ENCODE assay signal across 9 mouse cellular contexts in the genomic region with DNA sequence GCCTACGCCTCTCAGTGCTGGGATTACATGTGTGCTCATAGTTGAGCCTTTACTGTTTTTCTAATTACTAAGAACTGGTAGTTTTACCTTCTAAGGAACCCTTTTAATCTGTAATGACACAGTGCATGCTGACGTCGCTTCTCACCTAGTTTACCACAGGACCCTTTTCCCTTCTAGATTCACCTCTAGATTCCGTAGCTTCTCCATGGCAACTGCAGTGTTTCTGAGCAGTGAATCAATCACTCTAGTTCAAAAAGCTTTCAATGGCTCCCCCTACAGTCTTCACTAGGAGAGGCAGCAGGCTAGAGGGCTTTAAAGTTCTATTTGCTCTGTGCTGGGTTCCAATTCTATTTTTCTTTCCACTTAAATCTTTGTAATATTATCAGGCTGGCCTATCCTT.
DNase-seq lines count a peak whose midpoint lies in the region; ATAC-seq and TF ChIP-seq lines count a peak whose summit lies in the region.
"Had no signal": no experiment of that assay in that cellular context is flagged by ENCODE, and none has a peak within 500 bp of the region (broad histone marks: within the 10 kb centered on the region; RNA-seq: fewer than 3 reads in every experiment).

No protein-coding gene starts in this region.

- DNase-seq in adrenal gland, adult 2 months = peak; percentile 51
- DNase-seq in adrenal gland, postnatal 4 days (ENCODE audit: low spot score in 2 of 2) = no peak
- DNase-seq in urinary bladder, postnatal 25 days (ENCODE audit: low spot score) = peak; percentile 14
- no peak for DNase-seq in urinary bladder, postnatal 4 days (ENCODE audit: low spot score in 2 of 2)
- peak; percentile 69 for DNase-seq in embryonic facial prominence, embryonic 14.5 days (ENCODE audit: low spot score)
- peak; percentile 56 for DNase-seq in lung, postnatal 10 days
- DNase-seq in thymus, adult 2 months = peak; percentile 58

- H3K4me2 ChIP-seq in embryonic facial prominence, embryonic 14.5 days (ENCODE audit: low read depth, low read length) = peak overlapping the region; percentile 5; the same call in 1 of the 2 replicates
- peak overlapping the region; percentile 23; the same call in 1 of the 2 replicates for H3K4me2 ChIP-seq in hindbrain, embryonic 15.5 days
- H3K4me2 ChIP-seq: limb, embryonic 15.5 days had no signal

- no peak for ATAC-seq in embryonic facial prominence, embryonic 14.5 days (ENCODE audit: low read depth)
- ATAC-seq in hindbrain, embryonic 15.5 days (ENCODE audit: low FRiP score, low read depth) = no peak

- TF ChIP-seq CTCF in thymus, adult 2 months (IDR thresholded peaks at IDR 0.05; ENCODE audit: borderline replicate concordance, control insufficient read depth, extremely low read depth, insufficient read depth, low read length, poor library complexity) = no peak

- no peaks in the 10 kb centered on the region for H3K9me3 ChIP-seq in embryonic facial prominence, embryonic 14.5 days (ENCODE audit: control insufficient read depth, low read length)
- H3K9me3 ChIP-seq in hindbrain, embryonic 15.5 days = no peaks in the 10 kb centered on the region
- H3K9me3 ChIP-seq: limb, embryonic 15.5 days had no signal

- no peaks in the 10 kb centered on the region for H3K36me3 ChIP-seq in embryonic facial prominence, embryonic 14.5 days (ENCODE audit: control insufficient read depth, insufficient read depth, low read length)
- no peaks in the 10 kb centered on the region for H3K36me3 ChIP-seq in hindbrain, embryonic 15.5 days
- H3K36me3 ChIP-seq in thymus, adult 2 months (ENCODE audit: control insufficient read depth, insufficient read depth, low read length) = no peaks in the 10 kb centered on the region
- H3K36me3 ChIP-seq: limb, embryonic 15.5 days had no signal

- WGBS in embryonic facial prominence, embryonic 14.5 days = 25% methylated on average over 4 of the region's 4 CpGs
- WGBS in hindbrain, embryonic 15.5 days = 27% methylated on average over 4 of the region's 4 CpGs
- 26% methylated on average over 4 of the region's 4 CpGs for WGBS in thymus, adult 2 months

- H3K4me3 ChIP-seq in embryonic facial prominence, embryonic 14.5 days (ENCODE audit: low read depth, low read length) = no peak overlapping the region
- H3K4me3 ChIP-seq in hindbrain, embryonic 15.5 days = no peak overlapping the region
- H3K4me3 ChIP-seq in thymus, adult 2 months (ENCODE audit: control insufficient read depth, insufficient read depth, low read length) = no peak overlapping the region
- H3K4me3 ChIP-seq: limb, embryonic 15.5 days had no signal

- no peak for TF ChIP-seq POLR2A in thymus, adult 2 months (IDR thresholded peaks at IDR 0.05; ENCODE audit: control insufficient read depth, extremely low read depth, insufficient read depth, low read length, poor library complexity)

- H3K27me3 ChIP-seq in embryonic facial prominence, embryonic 14.5 days (replicated peaks; ENCODE audit: control insufficient read depth, insufficient read depth, low read length) = no peaks in the 10 kb centered on the region
- H3K27me3 ChIP-seq in hindbrain, embryonic 15.5 days = no peaks in the 10 kb centered on the region
- H3K27me3 ChIP-seq in thymus, adult 2 months (ENCODE audit: control insufficient read depth, insufficient read depth, low read length) = no peaks in the 10 kb centered on the region
- H3K27me3 ChIP-seq: limb, embryonic 15.5 days had no signal

- H3K27ac ChIP-seq in embryonic facial prominence, embryonic 14.5 days (replicated peaks; ENCODE audit: low read depth, low read length) = no peak overlapping the region
- no peak overlapping the region for H3K27ac ChIP-seq in hindbrain, embryonic 15.5 days (replicated peaks)
- H3K27ac ChIP-seq in thymus, adult 2 months (ENCODE audit: control insufficient read depth, insufficient read depth, low read length) = no peak overlapping the region
- H3K27ac ChIP-seq: limb, embryonic 15.5 days had no signal

- no peak overlapping the region for H3K9ac ChIP-seq in embryonic facial prominence, embryonic 14.5 days (ENCODE audit: low read depth, low read length)
- H3K9ac ChIP-seq in hindbrain, embryonic 15.5 days = no peak overlapping the region
- H3K9ac ChIP-seq: limb, embryonic 15.5 days had no signal

- peaks cover 6% of the 10 kb centered on the region; the same call in 1 of the 2 replicates for H3K4me1 ChIP-seq in embryonic facial prominence, embryonic 14.5 days (ENCODE audit: control insufficient read depth, insufficient read depth, low read length)
- peaks cover 44% of the 10 kb centered on the region for H3K4me1 ChIP-seq in hindbrain, embryonic 15.5 days (replicated peaks)
- peaks cover 5% of the 10 kb centered on the region for H3K4me1 ChIP-seq in thymus, adult 2 months (replicated peaks; ENCODE audit: control insufficient read depth, insufficient read depth, low read length)

Comparison
In these comparisons a context has a peak if more than half of its experiments do, and no peak if none do; other contexts are left out.
1. DNase-seq: peak in adrenal gland, adult 2 months (single experiment), urinary bladder, postnatal 25 days (single experiment), embryonic facial prominence, embryonic 14.5 days (single experiment), lung, postnatal 10 days (single experiment) and thymus, adult 2 months (single experiment); none in adrenal gland, postnatal 4 days (0 of 2) and urinary bladder, postnatal 4 days (0 of 2).